Mouse (Mus musculus): ENCODE measurements around the gene Usp16. TPM values are rescaled to one million over a fixed set of nuclear protein-coding genes. Genes with fewer than 3 reads are reported as not detected.

Gene Usp16
- total RNA-seq (2021), result 10 to 100 TPM; 42.0 to 47.6 TPM

DNA sequence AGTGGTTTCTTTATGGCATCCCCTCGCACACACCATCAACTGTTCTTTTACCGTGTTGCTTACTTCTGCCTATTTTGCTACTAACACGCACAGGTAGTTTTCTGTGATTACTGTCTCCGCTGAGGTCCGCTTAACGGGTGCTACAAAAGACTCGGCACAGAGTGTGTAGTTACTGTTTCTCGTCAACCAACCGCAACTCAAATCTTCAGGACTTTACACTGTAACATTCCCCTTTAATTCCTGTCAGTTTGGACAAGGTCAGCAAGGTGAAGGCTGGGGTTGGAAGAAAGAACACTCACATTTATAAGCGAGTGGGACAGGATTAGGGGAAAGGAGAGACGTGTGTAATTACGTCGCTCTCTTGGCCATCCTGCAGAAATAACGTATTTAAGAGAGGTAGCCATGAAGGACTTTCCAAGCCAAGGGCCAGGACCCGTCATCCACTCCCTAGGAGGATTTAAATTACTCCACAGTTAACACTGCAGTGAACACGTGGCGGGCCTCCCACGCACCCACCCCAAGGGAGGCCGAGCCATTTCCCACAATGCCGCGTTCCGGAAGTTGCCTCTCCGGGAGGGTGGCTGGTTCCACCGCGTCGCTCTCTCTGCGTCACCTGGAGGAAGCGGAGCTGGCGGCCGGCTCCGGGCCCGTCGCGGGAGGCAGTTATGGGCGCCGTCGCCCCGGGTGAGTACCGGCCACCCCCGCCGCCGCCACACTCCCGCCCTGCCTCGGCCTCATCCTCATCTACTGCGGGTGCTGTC is at the start of gene Usp16:
Gene Usp16 (plus strand): TSS at position 285 of the 761 bp plus-strand sequence.
- DNase-seq, result peak; percentile 95 to 97

DNA sequence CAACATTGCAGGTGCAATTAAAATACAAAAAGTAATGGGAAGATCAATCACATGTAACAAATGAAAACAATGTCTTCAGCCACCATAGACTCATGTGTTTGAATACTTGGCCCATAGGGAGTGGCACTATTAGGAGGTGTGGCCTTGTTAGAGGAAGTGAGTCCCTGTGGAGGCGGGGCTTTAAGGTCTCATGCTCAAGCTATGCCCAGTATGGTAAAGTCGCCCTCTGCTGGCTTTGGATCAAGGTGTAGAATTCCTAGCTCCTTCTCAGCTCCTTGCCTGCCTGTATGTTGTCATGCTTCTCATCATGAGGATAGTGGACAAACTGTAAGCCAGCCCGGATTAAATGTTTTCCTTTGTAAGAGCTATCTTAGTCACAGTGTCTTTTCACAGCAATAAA is 49.5 kb upstream of the Usp16 start:
- DNase-seq, result no peak

DNA sequence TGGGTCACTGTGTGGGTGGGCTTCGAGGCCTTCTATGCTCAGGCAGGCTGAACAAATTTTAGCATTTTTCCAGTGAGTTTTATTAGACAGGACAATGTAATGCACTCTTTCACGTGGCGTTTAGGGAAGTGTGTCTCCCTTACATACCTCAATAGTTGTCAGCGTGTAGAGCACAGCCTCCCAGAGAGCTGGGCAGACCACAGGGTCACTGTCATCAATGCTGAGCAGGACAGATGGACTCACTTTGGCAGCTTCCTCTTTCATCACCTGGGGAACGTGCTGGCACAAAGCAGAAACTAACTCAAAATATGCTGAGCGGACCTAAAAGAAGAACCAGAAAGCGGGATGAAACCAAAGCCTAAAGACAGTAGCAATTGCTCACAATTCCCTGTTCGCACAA is 33.8 kb upstream of the Usp16 start:
- DNase-seq, result no peak

DNA sequence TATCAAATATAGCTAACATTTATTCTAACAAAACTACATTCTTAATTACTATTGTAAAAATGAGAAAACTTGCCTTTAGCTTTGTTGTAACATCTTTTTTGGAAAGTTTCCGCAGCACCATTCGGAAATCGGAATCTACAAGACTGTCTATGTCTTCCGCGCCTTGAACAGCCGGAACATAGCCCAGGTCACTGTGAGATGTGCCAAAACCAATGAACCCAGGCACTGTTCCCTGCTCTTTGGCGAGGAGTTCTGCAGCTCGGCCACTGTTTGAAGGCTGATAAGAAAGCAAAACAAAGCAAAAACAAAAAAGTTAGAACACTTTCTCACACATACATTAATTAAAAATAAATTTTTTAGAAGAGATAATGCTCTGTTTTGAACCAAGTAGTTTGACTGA is 27.0 kb upstream of the Usp16 start:
- DNase-seq, result no peak

DNA sequence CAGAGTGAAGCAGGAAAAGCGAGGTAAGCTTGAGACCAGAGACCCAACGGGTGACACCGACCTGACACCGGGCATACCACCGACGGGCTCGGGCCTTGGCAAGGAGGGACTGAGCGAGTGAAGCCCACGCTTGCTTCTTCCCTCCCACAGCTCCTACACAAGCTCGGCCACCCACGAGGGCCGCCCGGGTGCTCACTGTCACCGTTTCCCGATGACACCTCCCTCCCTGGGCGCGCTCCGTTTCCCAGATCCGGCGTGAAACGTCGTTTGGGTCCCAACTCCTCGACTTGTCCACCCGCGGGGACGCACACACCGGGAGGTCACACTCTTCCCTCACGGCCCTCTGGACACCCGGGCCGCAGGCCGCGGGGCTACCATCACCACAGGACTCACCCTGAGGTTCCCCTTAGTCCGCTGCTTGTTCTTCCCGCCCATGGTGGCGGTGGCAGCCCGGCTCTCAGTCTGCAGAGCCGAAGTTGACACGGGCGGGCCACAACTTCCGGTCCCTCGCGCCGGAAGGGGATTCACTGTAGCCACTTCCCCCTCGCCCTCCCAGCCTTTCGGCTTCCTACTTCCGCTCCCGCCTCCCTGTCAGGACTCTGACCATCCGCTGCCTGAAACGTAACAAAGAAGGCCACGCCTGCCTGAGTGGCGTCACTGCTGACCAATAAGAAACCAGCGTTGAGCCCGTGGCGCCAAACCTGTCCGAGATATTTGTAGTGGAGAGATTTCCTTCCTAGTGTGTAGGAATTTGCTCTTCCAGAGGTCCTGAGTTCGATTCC is 22.3 kb upstream of the Usp16 start, which contains the start of gene Ltn1:
Gene Ltn1 (minus strand): TSS at position 580 of the 782 bp plus-strand sequence.
- DNase-seq, result peak; percentile 96 to 98

DNA sequence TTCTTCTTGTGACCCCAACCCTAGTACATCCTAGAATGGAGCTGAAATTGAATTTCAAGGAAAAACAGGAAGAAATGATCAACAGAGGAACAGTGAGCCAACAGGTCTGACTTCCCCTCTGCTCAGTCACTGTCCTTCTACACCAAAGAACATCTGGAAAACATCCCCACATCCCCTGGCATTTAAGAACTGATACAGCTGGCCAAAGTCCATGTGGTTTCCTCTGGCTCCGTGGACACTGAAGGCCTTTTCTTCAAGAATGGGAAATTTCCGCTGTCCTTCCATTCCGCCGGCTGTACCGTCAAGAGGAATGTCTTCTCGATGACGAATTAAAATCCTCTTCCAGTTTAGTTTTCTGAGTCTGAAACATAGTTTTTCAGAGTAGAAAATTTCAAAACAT is 20.2 kb upstream of the Usp16 start:
- DNase-seq, result no peak

DNA sequence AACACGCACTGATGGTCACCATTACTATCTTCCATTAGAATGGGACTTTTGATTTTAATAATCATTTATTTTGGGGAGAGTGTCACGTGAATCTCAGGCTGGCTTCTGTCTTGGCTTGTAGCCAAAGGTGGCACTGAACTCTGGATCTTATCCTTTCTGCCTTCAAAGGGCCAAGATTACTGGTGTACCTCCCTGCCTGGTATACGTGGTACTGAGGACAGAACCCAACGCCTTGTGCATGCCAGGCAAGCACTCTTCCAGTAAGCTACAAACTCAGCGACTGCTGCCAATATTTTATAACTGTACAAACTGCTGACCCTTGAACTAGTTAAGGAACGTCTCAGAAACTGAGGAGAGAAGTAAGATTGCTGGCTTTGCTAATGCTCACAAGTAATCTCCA is 19.6 kb upstream of the Usp16 start:
- DNase-seq, result no peak

DNA sequence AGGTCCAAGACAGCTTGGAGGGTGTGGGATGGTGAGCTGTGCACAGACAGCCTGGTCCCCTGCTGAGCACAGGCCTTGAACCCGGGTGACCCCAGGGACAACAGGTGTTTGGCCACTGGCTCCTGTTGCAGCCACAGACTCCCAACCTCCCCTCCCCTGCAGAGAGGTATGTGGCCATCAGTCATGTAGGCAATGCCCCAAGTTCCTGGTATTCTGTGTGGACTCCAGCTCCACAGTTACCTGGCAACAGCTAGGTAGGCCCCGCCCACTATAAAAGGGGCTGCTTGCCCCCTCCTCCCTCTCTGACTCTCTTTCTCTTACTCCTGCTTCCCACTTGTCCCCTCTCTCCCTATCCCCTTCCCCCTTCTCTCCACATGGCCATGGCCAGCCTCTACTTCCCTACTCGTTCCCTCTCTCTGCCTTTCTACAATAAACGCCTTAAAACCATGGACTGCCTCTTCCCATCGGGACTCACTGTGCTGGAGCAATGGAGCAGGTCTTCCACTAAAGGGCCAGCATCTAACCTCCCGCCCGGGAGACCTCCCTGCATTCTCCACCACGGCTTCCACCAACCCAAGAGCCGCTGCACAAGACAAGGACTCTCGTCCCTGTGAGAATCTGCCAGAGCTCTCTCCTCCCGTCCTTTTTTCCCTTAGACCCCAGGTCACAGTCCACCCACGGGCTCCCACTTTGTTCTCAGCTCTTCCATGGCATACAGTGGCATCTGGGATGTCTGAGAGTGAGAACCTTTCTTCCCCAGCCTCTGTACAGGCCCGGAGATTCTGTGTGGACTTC is 18.9 kb upstream of the Usp16 start:
- no peak for DNase-seq

DNA sequence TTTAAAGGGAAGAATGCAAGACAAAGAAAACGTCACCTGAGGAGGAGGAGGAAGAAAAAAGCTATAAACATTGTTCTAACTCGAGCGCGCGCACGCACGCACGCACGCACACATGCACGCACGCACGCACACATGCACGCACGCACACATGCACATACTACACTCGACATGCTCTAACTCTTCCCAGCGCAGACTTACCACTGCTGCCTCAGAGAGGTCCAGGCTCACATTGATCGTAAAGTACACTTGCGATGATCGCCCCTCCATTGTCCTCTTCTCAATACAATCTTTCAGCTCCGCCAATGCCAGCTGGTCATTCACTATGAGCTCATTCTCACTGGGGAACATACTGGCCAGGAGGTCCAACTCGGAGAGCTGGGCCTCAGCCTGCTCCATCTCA is 17.4 kb upstream of the Usp16 start:
- DNase-seq, result no peak

DNA sequence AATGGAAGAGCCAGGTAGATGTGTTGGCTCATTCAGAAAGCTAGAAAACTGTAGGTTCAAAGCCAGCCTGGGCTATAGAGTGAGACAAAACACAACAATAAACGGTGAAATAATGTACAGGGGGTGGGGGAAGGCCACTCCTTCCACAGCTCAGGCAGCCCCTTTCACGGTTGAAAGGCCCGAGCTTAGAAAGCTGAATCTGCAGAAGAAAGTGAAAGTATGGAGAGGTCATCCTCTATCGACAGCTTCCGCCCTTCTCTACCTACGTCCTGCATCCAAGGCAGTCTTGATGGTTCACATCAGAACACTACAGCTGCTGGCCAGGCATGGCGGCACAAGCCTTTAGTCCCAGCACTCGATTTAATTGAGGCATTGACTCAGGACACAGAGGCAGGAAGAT is 15.8 kb upstream of the Usp16 start:
- no peak for DNase-seq

DNA sequence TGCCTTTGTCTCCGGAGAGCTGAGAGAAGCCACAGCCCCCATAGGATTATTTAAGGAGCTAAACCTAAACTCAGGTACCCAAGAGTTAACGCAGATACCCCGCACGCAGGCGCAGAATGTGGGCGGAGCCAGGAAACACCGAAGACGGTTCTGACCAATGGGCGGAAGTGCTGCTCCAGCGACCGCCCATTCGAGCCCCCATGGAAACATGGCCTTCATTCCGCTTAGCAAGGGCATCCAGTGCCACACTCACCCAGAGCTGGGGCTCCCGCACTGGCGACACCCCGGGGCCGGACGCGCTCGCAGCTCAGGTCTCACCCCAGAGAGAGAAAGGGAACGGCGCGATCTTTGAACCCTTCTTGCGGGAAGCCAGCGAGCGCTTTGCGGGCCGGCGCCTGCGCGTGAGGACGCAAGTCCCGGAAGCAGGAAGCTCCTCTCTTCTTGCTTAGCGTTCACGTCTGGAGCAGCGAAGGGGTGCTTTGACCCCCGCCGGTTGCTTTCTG is 14.3 kb upstream of the Usp16 start, which contains the start of gene Rwdd2b:
Gene Rwdd2b (minus strand): TSS at position 390 of the 503 bp plus-strand sequence.
- DNase-seq, result peak; percentile 91 to 92

DNA sequence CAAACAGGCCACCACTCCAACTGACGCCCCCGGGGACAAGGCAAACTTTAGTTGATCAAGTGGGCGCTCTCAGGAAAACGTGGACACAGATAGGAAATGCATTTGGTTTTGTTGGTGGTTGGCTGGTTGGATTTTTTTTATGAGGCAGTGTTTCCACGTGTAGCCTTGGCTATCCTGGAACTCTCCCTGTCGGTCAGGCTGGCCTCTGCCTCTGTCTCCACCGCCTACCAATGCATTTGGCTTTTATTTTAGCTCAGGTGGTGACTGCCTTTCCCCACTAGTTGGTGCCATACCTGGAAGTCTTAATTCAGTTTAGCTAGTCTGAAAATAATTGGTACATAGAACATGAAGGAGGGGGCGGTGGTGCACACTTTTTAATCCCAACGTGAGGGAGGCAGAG is 13.4 kb upstream of the Usp16 start:
- no peak for DNase-seq

DNA sequence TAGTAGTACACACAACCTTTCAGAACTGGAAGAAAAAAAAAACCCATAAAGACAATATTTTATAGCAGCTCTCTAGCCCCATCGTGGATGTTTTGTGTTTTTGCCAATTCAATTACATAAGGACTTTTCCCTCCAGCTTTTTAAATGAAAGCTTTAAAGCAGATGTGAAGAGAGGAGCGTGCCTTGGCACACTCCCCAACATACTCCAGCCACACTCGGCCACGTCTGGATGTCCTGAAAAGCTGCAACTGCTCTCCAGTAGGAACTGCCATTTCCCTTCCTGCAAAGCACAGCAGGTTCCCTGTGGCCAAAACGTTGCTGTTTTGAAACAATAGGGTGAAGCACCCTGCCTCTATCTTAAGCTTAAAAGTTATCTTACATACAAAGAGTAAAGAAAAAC is 12.2 kb upstream of the Usp16 start:
- no peak for DNase-seq

DNA sequence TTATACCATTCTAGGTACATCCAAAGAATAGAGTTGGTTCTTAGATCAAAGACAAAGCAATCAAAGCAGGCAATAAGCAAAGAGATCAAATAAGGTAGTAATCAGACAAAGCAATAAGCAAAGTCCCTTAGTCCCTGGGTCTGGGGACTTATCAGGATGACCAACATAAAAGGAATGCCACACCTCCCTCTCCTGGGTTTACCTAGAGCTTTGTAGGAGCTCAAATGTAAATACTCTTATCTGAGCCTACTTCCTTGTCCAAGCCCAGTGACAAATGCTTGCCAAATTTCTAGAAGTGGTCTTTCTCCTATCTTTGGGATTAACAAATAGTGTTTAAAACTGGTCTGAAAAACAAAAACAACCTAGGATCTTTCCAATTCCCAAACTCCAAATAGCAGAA is 11.3 kb upstream of the Usp16 start:
- no peak for DNase-seq

DNA sequence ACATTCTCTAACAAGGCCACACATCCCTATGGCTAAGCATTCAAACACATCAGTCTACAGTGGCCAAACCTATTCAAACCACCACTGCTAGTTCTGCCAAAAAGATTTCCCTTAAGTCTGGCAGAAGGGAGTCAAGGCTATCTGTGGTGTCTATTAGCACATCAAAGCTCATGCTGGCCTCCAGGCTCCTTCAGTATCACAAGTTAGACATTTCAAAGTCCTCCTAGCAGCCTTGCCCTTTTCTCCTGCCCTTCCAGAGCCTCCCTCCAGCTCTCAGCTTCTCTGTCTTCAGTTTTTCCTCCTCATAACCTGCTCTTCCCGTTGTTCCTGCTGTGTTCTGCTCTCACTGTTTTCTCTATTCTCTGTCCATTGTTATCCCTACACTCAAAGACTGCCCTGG is 10.4 kb upstream of the Usp16 start:
- DNase-seq, result no peak

DNA sequence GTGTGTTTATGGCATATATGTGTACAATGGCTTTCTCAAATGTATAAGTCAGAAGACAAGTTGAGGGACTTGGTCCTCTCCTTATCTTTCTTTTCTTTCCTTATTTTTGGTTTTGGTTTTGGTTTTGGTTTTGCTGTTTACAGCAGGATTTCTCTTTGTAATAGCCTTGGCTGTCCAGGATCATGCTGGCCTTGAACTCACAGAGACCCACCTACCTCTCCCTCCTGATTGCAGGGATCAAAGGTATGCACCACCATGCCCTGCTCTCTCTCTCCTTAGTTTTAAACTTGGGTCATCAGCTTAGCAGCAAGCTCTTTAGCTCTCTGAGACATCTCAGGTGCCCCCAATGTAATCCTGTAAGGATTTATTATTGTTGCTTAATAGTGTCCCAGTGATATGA is 9.4 kb upstream of the Usp16 start:
- DNase-seq, result no peak

DNA sequence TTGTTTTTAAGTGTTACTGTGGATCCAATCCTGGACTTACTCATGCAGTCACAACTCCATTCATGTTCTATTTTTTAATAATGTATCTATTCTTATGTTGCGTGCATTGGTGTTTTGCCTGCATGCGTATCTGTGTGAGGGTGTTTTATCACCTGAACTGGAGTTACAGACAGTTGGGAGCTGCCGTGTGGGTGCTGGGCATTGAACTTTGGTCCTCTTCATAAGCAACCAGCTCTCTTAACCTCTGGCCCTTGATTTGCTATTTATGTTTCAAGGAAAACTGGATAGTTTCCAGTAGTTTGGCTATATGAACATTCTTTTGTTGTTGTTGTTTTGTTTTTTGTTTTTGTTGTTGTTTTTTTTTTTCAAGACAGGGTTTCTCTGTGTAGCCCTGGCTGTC is 9.0 kb upstream of the Usp16 start:
- no peak for DNase-seq

DNA sequence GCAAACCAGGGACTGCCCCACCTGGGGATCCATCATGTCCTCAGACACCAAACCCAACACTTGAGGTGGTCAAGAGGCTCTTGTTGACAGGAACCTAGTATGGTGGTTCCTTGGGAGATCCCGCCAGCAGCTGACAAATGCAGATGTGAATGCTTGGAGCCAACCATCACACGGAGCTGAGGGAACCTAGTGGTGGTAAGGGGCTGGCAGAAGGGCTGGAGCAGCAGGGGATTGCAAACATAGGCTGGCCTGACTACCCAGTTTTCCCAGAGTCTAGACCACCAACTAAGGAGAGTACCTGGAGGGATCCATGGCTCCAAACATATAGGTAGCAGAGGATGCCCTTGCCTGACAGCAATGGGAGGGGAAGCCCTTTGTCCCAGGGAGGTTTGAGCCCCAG is 1.3 kb upstream of the Usp16 start:
- DNase-seq, result no peak

DNA sequence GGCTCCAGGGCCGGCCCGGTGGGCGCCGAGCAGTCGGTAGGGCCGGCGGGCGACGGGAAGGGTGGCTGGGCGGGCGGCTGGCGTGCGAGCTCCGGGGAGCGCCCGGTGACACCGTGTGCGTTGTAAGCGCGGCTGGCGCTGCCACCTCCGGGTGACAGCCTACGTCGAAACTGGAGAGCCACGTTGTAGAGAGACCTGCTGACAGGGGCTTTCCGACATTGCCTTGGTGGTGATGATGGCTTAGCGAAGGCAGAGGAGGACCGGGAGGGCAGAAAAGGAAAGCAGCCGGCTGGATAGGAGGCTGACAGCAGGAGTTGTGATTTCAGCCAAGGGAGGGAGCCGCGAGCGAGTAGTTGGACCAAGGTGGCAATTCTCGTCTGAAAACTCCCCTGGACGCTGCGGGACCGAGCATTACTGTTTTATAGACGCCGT is 693 bp downstream of the Usp16 start:
- no peak for DNase-seq

DNA sequence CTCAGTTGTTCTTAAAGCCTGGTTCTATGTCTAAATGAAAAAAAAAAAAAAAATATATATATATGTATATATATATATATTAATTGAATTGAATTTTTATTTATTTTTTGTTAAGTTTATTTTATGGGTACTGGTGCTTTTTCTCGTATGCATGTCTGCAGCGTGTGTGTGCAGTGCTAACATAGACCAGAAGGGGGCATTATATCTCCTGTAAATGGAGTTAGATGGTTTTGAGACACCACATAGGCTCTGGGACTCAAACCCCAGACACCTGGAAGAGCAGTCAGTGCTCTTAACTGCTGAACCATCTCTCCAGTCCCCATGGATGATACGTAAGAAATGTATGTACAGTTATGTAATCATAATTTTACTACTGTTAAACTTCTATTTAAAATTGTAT is 4.2 kb downstream of the Usp16 start:
- no peak for DNase-seq

DNA sequence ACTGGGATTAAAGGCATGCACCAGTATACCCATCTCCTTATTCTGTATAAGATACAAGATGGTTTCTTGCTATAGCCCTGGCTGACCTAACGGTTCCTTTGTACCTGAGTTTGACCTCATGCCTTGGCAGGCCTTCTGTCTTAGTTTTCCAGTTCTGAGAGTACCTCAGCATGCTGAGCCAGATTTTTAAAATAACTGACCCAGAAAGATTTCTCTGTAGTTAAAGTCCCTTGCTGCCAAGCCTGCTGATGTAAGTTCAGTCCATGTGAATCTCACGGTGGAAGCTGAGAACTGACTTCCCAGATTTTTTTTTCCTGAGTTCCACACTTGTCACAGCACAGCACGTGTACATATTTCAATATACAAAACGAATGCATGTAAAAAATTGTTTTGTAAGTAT is 16.1 kb downstream of the Usp16 start:
- DNase-seq, result no peak

DNA sequence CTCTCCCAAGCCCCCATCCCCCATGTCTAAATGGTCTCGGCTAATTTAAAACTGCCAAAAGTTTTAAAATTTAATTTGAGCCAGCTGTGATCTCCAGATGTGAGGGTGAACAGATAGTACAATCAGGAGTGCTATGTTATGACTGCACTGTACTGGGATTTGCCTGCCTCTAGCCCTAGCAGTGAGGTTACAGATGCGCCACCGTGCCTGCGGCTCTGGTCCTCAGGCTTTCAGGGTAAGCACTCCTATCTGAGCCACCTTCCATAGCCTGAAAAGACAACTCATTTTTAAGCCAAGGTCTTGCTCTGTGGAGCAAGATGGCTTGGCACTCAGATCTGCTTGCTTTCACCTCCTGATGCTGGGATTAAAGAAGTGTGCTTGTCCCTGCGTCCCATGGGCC is 29.9 kb downstream of the Usp16 start:
- DNase-seq, result no peak

DNA sequence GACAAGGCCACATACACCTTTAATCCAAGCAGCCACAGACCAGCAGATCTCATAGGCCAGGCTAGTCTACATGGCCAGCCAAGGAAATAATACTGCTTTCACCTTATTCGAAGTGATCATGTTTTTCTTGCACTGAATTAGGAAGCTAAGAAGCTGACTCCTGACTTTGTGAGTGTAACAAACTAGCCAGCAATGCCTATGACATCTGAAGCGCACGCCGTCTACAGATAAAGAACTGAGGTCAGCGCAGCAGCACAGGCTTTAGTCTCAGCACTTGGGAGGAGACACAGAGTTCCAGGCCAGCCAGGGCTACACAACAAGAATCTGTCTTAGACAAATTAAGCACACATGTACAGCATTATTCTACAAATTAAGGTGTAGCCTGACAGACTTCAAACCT is 32.2 kb downstream of the Usp16 start:
- DNase-seq, result no peak
